Mouse (Mus musculus) liver, adult 2 months (tissue): ENCODE data around the gene Fgfr2.

ENCODE experiments used
- CTCF ChIP-seq: fragments of 200-500 bp; IDR thresholded peaks from 2 replicates; pipeline ENCODE4 v1.5.1; 2011; ENCODE audit warnings: low read depth, low read length, control low read depth
- POLR2A ChIP-seq: fragments of 200-500 bp; IDR thresholded peaks from 2 replicates; pipeline ENCODE4 v1.6.1; 2011; ENCODE audit warnings: low read length, control low read depth; ENCODE audit not compliant: insufficient read depth; ENCODE audit errors: extremely low read depth

DNA sequence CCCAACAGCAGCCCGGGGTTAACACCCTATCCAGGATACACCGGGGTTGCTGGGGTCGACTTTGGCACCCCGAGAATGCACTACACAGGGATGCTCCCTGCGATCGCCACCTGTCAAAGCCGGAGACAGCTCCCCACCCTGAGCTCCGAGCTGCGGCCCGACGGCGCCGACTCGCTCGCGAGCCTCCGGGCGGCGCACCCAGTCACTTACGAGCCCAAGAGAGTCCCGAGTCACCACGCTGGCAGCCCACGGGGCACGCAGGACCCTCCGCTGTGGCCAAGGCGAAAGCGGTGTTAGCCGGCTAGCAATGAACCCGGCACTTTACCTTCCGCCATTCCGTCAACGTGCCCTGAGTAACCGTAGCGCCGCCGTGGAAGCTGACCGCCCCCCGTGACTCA, 1713.2 kb downstream of the Fgfr2 start:
- TF ChIP-seq POLR2A (no peak), CTCF (no peak)
